Mouse (Mus musculus): ENCODE measurements at regions not wholly inside any gene's neighbourhood (a gene's known extent, or its start where the extent isn't known, plus 50 kb on each side); places are given as distances from the start of the nearest gene placed in this dataset.

- Histone ChIP-seq H3K36me3 (no peaks in the 10 kb centered on the region), H3K4me1 (no peaks in the 10 kb centered on the region), H3K4me3 (no peak overlapping the region), H3K4me2 (no peak overlapping the region), H3K9me3 (no peaks in the 10 kb centered on the region), H3K9ac (no peak overlapping the region), H3K27ac (replicated peaks) (no peak overlapping the region), H3K27me3 (replicated peaks) (no peaks in the 10 kb centered on the region)
- WGBS, result 83% methylated on average over 4 of the region's 4 CpGs
- ATAC-seq (ENCODE audit: extremely low read depth, insufficient number of reproducible peaks, low FRiP score, low TSS enrichment), result no peak
These were observed 118.2 kb downstream of the Gja1 start for GRCm38 (mm10) chr10:56495352-56495751.

- Histone ChIP-seq H3K36me3 (no peaks in the 10 kb centered on the region), H3K4me3 (no peak overlapping the region), H3K27ac (replicated peaks) (no peak overlapping the region), H3K9ac (no peak overlapping the region), H3K4me1 (no peaks in the 10 kb centered on the region), H3K4me2 (no peak overlapping the region), H3K27me3 (replicated peaks) (no peaks in the 10 kb centered on the region), H3K9me3 (no peaks in the 10 kb centered on the region)
- no peak for ATAC-seq (ENCODE audit: extremely low read depth, insufficient number of reproducible peaks, low FRiP score, low TSS enrichment)
- WGBS, result 64% methylated on average over 1 of the region's 1 CpGs
These were observed 141.9 kb downstream of the Gja1 start for GRCm38 (mm10) chr10:56519041-56519440.

- no peak overlapping the region for H3K4me2 ChIP-seq
- H3K4me1 ChIP-seq, result no peaks in the 10 kb centered on the region
- H3K27ac ChIP-seq (replicated peaks), result no peak overlapping the region
- H3K36me3 ChIP-seq, result no peaks in the 10 kb centered on the region
- H3K4me3 ChIP-seq, result no peak overlapping the region
- H3K27me3 ChIP-seq (replicated peaks), result no peaks in the 10 kb centered on the region
- no peak overlapping the region for H3K9ac ChIP-seq
- ATAC-seq (ENCODE audit: extremely low read depth, insufficient number of reproducible peaks, low FRiP score, low TSS enrichment), result no peak
- 70% methylated on average over 2 of the region's 2 CpGs for WGBS
- H3K9me3 ChIP-seq, result no peaks in the 10 kb centered on the region
These were observed 148.7 kb downstream of the Gja1 start for GRCm38 (mm10) chr10:56525791-56526190.

- Histone ChIP-seq H3K9me3 (no peaks in the 10 kb centered on the region), H3K27ac (replicated peaks) (no peak overlapping the region), H3K36me3 (no peaks in the 10 kb centered on the region), H3K9ac (no peak overlapping the region), H3K4me2 (0 out of 2 replicates have a peak overlapping the region, but pooled peaks have one; percentile 5), H3K27me3 (replicated peaks) (no peaks in the 10 kb centered on the region), H3K4me1 (peaks cover 6% of the 10 kb centered on the region; the same call in 1 of the 2 replicates), H3K4me3 (no peak overlapping the region)
- ATAC-seq (ENCODE audit: extremely low read depth, insufficient number of reproducible peaks, low FRiP score, low TSS enrichment), result no peak
- 62% methylated on average over 4 of the region's 4 CpGs for WGBS
These were observed 160.0 kb downstream of the Gja1 start for GRCm38 (mm10) chr10:56537091-56537490.

GRCm38 (mm10) chr10:56539827-56540511 is 162.8 kb downstream of the Gja1 start:
- H3K27ac ChIP-seq (replicated peaks), result no peak overlapping the region
- no peak overlapping the region for H3K4me2 ChIP-seq
- H3K4me3 ChIP-seq, result no peak overlapping the region
- H3K9ac ChIP-seq, result no peak overlapping the region
- no peaks in the 10 kb centered on the region for H3K36me3 ChIP-seq
- WGBS, result 78% methylated on average over 5 of the region's 5 CpGs
- H3K27me3 ChIP-seq (replicated peaks), result no peaks in the 10 kb centered on the region
- ATAC-seq (ENCODE audit: extremely low read depth, insufficient number of reproducible peaks, low FRiP score, low TSS enrichment), result no peak
- H3K9me3 ChIP-seq, result no peaks in the 10 kb centered on the region
- peaks cover 6% of the 10 kb centered on the region; the same call in 1 of the 2 replicates for H3K4me1 ChIP-seq

- no peak for ATAC-seq (ENCODE audit: extremely low read depth, insufficient number of reproducible peaks, low FRiP score, low TSS enrichment)
- H3K9ac ChIP-seq, result no peak overlapping the region
- H3K4me1 ChIP-seq, result peaks cover 6% of the 10 kb centered on the region; the same call in 1 of the 2 replicates
- H3K4me3 ChIP-seq, result no peak overlapping the region
- 52% methylated on average over 3 of the region's 3 CpGs for WGBS
- no peaks in the 10 kb centered on the region for H3K27me3 ChIP-seq (replicated peaks)
- H3K27ac ChIP-seq (replicated peaks), result no peak overlapping the region
- no peaks in the 10 kb centered on the region for H3K36me3 ChIP-seq
- no peaks in the 10 kb centered on the region for H3K9me3 ChIP-seq
- H3K4me2 ChIP-seq, result no peak overlapping the region
These were observed 165.0 kb downstream of the Gja1 start for GRCm38 (mm10) chr10:56542106-56542505.

GRCm38 (mm10) chr10:56545989-56546388 is 168.9 kb downstream of the Gja1 start:
- Histone ChIP-seq H3K4me1 (no peaks in the 10 kb centered on the region), H3K36me3 (no peaks in the 10 kb centered on the region), H3K27ac (replicated peaks) (no peak overlapping the region), H3K9me3 (no peaks in the 10 kb centered on the region), H3K27me3 (replicated peaks) (no peaks in the 10 kb centered on the region), H3K9ac (no peak overlapping the region), H3K4me2 (no peak overlapping the region), H3K4me3 (no peak overlapping the region)
- no peak for ATAC-seq (ENCODE audit: extremely low read depth, insufficient number of reproducible peaks, low FRiP score, low TSS enrichment)
- 74% methylated on average over 3 of the region's 3 CpGs for WGBS

- no peaks in the 10 kb centered on the region for H3K9me3 ChIP-seq
- no peak overlapping the region for H3K27ac ChIP-seq (replicated peaks)
- H3K9ac ChIP-seq, result no peak overlapping the region
- H3K4me1 ChIP-seq, result no peaks in the 10 kb centered on the region
- no peak overlapping the region for H3K4me3 ChIP-seq
- no peak overlapping the region for H3K4me2 ChIP-seq
- no peaks in the 10 kb centered on the region for H3K36me3 ChIP-seq
- H3K27me3 ChIP-seq (replicated peaks), result no peaks in the 10 kb centered on the region
- ATAC-seq (ENCODE audit: extremely low read depth, insufficient number of reproducible peaks, low FRiP score, low TSS enrichment), result no peak
- WGBS, result 54% methylated on average over 2 of the region's 2 CpGs
These were observed 169.7 kb downstream of the Gja1 start for GRCm38 (mm10) chr10:56546824-56547223.

GRCm38 (mm10) chr10:56547825-56548224 is 170.7 kb downstream of the Gja1 start:
- H3K9ac ChIP-seq, result no peak overlapping the region
- 82% methylated on average over 3 of the region's 4 CpGs for WGBS
- no peaks in the 10 kb centered on the region for H3K9me3 ChIP-seq
- no peak overlapping the region for H3K4me2 ChIP-seq
- H3K36me3 ChIP-seq, result no peaks in the 10 kb centered on the region
- H3K27ac ChIP-seq (replicated peaks), result no peak overlapping the region
- no peaks in the 10 kb centered on the region for H3K4me1 ChIP-seq
- H3K4me3 ChIP-seq, result no peak overlapping the region
- ATAC-seq (ENCODE audit: extremely low read depth, insufficient number of reproducible peaks, low FRiP score, low TSS enrichment), result no peak
- H3K27me3 ChIP-seq (replicated peaks), result no peaks in the 10 kb centered on the region

- Histone ChIP-seq H3K9me3 (no peaks in the 10 kb centered on the region), H3K4me1 (no peaks in the 10 kb centered on the region), H3K4me3 (no peak overlapping the region), H3K4me2 (no peak overlapping the region), H3K27ac (replicated peaks) (no peak overlapping the region), H3K27me3 (replicated peaks) (no peaks in the 10 kb centered on the region), H3K36me3 (no peaks in the 10 kb centered on the region), H3K9ac (no peak overlapping the region)
- no peak for ATAC-seq (ENCODE audit: extremely low read depth, insufficient number of reproducible peaks, low FRiP score, low TSS enrichment)
- WGBS, result 73% methylated on average over 12 of the region's 12 CpGs
These were observed 189.8 kb downstream of the Gja1 start for GRCm38 (mm10) chr10:56566836-56567442.

GRCm38 (mm10) chr10:56582065-56582464 is 204.9 kb downstream of the Gja1 start:
- Histone ChIP-seq H3K9me3 (no peaks in the 10 kb centered on the region), H3K4me2 (peak overlapping the region; percentile 19; the same call in 1 of the 2 replicates), H3K4me1 (peaks cover 8% of the 10 kb centered on the region; the same call in 1 of the 2 replicates), H3K27me3 (replicated peaks) (no peaks in the 10 kb centered on the region), H3K36me3 (no peaks in the 10 kb centered on the region), H3K9ac (no peak overlapping the region), H3K4me3 (no peak overlapping the region), H3K27ac (replicated peaks) (no peak overlapping the region)
- ATAC-seq (ENCODE audit: extremely low read depth, insufficient number of reproducible peaks, low FRiP score, low TSS enrichment), result no peak
- 14% methylated on average over 6 of the region's 6 CpGs for WGBS

GRCm38 (mm10) chr10:56587205-56587604 is 210.1 kb downstream of the Gja1 start:
- no peaks in the 10 kb centered on the region for H3K36me3 ChIP-seq
- no peak overlapping the region for H3K4me3 ChIP-seq
- 64% methylated on average over 2 of the region's 2 CpGs for WGBS
- H3K9me3 ChIP-seq, result no peaks in the 10 kb centered on the region
- H3K4me2 ChIP-seq, result no peak overlapping the region
- H3K9ac ChIP-seq, result no peak overlapping the region
- ATAC-seq (ENCODE audit: extremely low read depth, insufficient number of reproducible peaks, low FRiP score, low TSS enrichment), result no peak
- no peaks in the 10 kb centered on the region for H3K27me3 ChIP-seq (replicated peaks)
- H3K4me1 ChIP-seq, result peaks cover 3% of the 10 kb centered on the region; the same call in 1 of the 2 replicates
- no peak overlapping the region for H3K27ac ChIP-seq (replicated peaks)

Data from heart, embryonic 13.5 days (tissue).